Mouse (Mus musculus) hindbrain, embryonic 14.5 days (tissue): Measurements from ENCODE around the gene Prc1. TPM values are rescaled to one million over a fixed set of nuclear protein-coding genes. Genes with fewer than 3 reads are reported as not detected.
A peak's percentile ranks its signal among the peaks of the same experiment; 100 is the strongest.
"Not testable (repeated sequence)": the region's sequence is repeated elsewhere in the genome, so short reads cannot be mapped to it uniquely, and the experiment has no call there.

Source experiments
- ATAC-seq: fragments of 200-750 bp; cut with Nextera tagmentation; 2 replicates; pipeline ENCODE4 v1.8.0; 2017; ENCODE audit warnings: moderate number of reproducible peaks, mild to moderate bottlenecking, moderate TSS enrichment, moderate library complexity; ENCODE audit not compliant: low FRiP score
- DNase-seq: peaks from one replicate; pipeline ENCODE4 v3.0.0-alpha.2; 2015; ENCODE audit warnings: low spot score
- H3K27ac ChIP-seq: fragments of 300-500 bp; sonication (generic); 2 replicates; pipeline ENCODE4 v1.5.1; 2014; ENCODE audit warnings: mild to moderate bottlenecking, moderate library complexity
- H3K27me3 ChIP-seq: fragments of 300-500 bp; sonication (generic); 2 replicates; pipeline ENCODE4 v1.6.1; 2014; ENCODE audit warnings: mild to moderate bottlenecking, low read length, mixed read lengths; ENCODE audit not compliant: control insufficient read depth, insufficient read depth
- H3K36me3 ChIP-seq: fragments of 300-500 bp; sonication (generic); replicated peaks from 2 replicates; pipeline ENCODE4 v1.6.1; 2014; ENCODE audit not compliant: control insufficient read depth, insufficient read depth
- H3K4me1 ChIP-seq: fragments of 300-500 bp; sonication (generic); replicated peaks from 2 replicates; pipeline ENCODE4 v1.6.1; 2014; ENCODE audit warnings: antibody characterized with exemption, low read length, mixed read lengths; ENCODE audit not compliant: control insufficient read depth, insufficient read depth
- H3K4me2 ChIP-seq: fragments of 300-500 bp; sonication (generic); replicated peaks from 2 replicates; pipeline ENCODE4 v1.6.1; 2014; ENCODE audit warnings: mild to moderate bottlenecking, moderate library complexity
- H3K4me3 ChIP-seq: fragments of 300-500 bp; sonication (generic); replicated peaks from 2 replicates; pipeline ENCODE4 v1.5.1; 2014; ENCODE audit warnings: mild to moderate bottlenecking, low read length
- H3K9ac ChIP-seq: fragments of 300-500 bp; sonication (generic); 2 replicates; pipeline ENCODE4 v1.6.1; 2014
- H3K9me3 ChIP-seq: fragments of 300-500 bp; sonication (generic); 2 replicates; pipeline ENCODE4 v1.6.1; 2016; ENCODE audit warnings: low read length; ENCODE audit not compliant: control insufficient read depth
- WGBS: fragments of 180-500 bp; shearing (Covaris S2); extraction: QIAGEN DNeasy Blood & Tissue Kit; methylation state at CpG from one replicate; pipeline ENCODE4 v1.1.7; 2014; 5-methylcytosine and 5-hydroxymethylcytosine counted together
- polyA plus RNA-seq: library from polyadenylated mRNA; unstranded; fragments of >200 nt; fragmentation: Nextera tagmentation; extraction: Ambion mirVana; gene quantifications from 2 replicates; pipeline ENCODE4 v1.2.1, GENCODE M21; 2014

Prc1 gene
- polyA plus RNA-seq, 1 experiment from 2014 or later = 33.0 TPM

DNA sequence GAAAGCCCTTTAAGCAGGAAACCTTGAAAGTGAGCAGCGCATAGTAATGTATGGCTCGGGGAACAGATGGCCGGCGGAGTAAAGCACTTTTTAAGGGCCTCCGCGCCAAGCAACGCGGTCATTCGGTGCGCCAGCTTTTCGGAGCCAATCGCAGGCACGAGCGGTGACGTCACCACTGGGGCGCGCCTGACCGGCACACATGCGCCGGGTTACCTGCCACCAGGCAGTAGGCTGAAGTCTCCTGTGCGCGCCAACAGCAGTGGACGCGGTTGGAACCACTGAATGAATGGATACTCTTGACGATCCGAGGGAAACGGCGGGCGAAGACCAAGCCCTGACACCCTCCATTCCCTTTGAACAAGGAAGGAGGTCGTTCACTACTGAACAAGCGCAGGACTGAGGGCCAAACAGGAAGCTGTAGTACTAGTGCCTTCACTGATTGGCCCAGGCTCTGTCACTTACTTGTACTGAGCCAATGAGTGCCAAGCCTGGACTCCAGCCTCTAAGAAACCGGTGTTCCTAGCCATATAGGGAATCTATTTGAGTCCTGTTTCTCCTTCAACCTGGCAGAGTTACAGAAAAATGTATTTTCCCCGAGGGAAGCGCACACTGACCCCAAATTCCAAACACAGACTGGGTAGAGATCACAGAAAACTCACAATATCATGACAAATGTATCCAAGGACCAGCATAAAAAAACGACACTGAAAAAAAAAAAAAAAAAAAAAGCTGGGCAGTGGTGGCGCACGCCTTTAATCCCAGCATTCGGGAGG lies 30.0 kb downstream of the Prc1 start, which contains the start of gene Rccd1:
Rccd1 (minus strand) TSS at position 412 of the 773 bp plus-strand sequence.
- Histone ChIP-seq H3K4me1 (peaks cover 12% of the 10 kb centered on the region), H3K36me3 (peaks cover 55% of the 10 kb centered on the region), H3K4me3 (peak within 1 kb of the TSS; percentile 46), H3K4me2 (peak within 1 kb of the TSS; percentile 65), H3K9me3 (no peaks in the 10 kb centered on the region), H3K9ac (peak within 1 kb of the TSS; percentile 59), H3K27me3 (no peaks in the 10 kb centered on the region), H3K27ac (peak within 1 kb of the TSS; percentile 84)
- WGBS = 1% methylated on average over 38 of the region's 38 CpGs
- DNase-seq (peak; percentile 96), ATAC-seq (peak; percentile 99)

DNA sequence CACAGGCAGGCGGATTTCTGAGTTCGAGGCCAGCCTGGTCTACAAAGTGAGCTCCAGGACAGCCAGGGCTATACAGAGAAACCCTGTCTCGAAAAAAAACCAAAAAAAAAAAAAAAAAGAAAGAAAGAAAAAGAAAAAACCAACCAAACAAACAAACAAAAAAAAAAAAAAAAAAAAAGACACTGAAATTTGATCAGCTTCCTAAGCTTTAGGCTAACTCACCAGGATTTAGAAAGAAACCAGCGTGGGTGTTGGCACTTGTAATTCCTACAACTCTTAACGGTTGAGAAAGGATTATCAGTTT lies 30.5 kb downstream of the Prc1 start:
- H3K4me3 ChIP-seq = peak overlapping the region; percentile 46; the same call in 1 of the 2 replicates
- 51% methylated on average over 4 of the region's 5 CpGs for WGBS
- H3K36me3 ChIP-seq = peaks cover 57% of the 10 kb centered on the region

DNA sequence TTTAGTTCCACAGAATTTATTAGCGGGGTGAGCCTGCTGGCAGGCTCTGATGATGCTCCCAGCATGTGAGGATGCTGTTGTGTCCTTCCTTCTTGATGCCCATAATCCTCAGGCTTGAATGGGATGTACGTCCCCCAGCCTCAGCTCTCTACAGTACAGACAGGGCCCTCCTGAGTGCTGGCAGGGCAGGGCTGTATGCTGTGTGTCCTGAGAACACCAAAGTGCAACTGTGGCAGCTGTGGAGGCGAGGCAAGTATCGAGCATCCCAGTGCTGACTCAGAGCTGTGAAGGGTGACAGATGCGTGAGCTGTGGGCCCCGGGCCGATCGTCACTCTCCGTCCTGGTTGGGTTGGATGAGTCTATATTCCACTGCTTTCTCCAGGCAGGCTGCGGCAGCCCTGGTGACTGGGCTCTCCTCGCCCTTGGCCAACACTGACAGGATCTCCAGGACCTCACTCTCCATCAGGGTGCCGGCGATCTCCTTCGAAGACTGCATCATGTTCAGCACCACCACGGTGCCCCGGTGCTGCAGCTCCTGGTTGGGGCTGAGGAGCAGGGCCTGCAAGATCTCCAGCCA lies 31.1 kb downstream of the Prc1 start:
- no peak overlapping the region for H3K9ac ChIP-seq
- ATAC-seq (no peak), DNase-seq (no peak)
- no peaks in the 10 kb centered on the region for H3K9me3 ChIP-seq
- no peaks in the 10 kb centered on the region for H3K27me3 ChIP-seq
- H3K4me2 ChIP-seq = 0 out of 2 replicates have a peak overlapping the region, but pooled peaks have one; percentile 65
- H3K27ac ChIP-seq = peak overlapping the region; percentile 84; the same call in 1 of the 2 replicates
- H3K4me1 ChIP-seq = peaks cover 12% of the 10 kb centered on the region
- WGBS = 96% methylated on average over 16 of the region's 16 CpGs
- no peak overlapping the region for H3K4me3 ChIP-seq
- peaks cover 57% of the 10 kb centered on the region for H3K36me3 ChIP-seq

More for the DNA sequence above, 30.5 kb downstream of the Prc1 start:
- H3K4me2 ChIP-seq = peak overlapping the region; percentile 65
- ATAC-seq, H3K9ac ChIP-seq, DNase-seq, H3K9me3 ChIP-seq, H3K27me3 ChIP-seq: not testable (repeated sequence)
- H3K4me1 ChIP-seq = peaks cover 12% of the 10 kb centered on the region
- peak overlapping the region; percentile 84 for H3K27ac ChIP-seq

DNA sequence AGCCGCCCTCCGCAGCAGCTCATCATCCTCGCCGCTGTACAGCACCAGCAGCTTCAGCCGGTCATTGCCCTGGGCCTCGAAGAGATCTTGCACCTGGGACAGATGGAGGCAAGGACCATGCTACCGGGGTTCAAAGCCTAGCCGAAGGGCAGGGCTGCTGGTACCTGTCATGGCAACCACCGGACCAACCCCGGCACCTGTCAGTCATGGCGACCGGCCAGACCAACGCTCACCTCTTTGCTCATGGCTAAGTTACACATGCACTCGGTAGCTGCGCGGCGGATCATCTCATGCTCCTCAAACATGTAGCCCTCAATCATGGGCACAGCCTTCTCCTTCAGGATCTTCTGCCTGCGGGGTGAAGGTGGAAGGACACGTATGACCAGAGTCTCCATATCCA lies 31.8 kb downstream of the Prc1 start:
- Histone ChIP-seq H3K4me2 (no peak overlapping the region), H3K9ac (no peak overlapping the region), H3K4me1 (peaks cover 12% of the 10 kb centered on the region), H3K36me3 (peaks cover 62% of the 10 kb centered on the region), H3K27me3 (no peaks in the 10 kb centered on the region), H3K4me3 (no peak overlapping the region), H3K9me3 (no peaks in the 10 kb centered on the region), H3K27ac (no peak overlapping the region)
- 98% methylated on average over 19 of the region's 19 CpGs for WGBS
- ATAC-seq = no peak
- no peak for DNase-seq

DNA sequence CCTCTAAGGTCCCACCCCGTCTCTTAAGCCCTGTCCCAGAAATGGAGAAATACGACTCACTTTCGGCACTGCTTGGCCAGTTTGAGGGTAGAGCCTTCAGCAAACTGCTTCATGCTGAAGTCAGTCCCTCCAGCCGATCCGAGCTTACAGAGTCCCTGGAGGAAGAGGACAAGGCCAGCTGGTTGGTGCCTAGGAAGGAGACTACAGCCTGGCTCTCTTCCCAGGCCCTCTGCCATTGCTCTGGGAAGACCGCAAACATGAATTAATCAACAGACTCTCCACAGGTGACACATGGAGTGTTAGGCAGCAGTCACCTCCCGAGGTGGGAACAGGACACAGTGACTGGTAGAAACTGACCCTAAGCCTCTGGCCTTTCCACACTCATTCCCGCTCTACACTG lies 36.0 kb downstream of the Prc1 start:
- Histone ChIP-seq H3K9ac (no peak overlapping the region), H3K27me3 (no peaks in the 10 kb centered on the region), H3K27ac (no peak overlapping the region), H3K4me1 (no peaks in the 10 kb centered on the region), H3K36me3 (peaks cover 98% of the 10 kb centered on the region), H3K4me2 (no peak overlapping the region), H3K4me3 (no peak overlapping the region), H3K9me3 (no peaks in the 10 kb centered on the region)
- ATAC-seq (no peak), DNase-seq (no peak)
- WGBS = 84% methylated on average over 8 of the region's 8 CpGs

DNA sequence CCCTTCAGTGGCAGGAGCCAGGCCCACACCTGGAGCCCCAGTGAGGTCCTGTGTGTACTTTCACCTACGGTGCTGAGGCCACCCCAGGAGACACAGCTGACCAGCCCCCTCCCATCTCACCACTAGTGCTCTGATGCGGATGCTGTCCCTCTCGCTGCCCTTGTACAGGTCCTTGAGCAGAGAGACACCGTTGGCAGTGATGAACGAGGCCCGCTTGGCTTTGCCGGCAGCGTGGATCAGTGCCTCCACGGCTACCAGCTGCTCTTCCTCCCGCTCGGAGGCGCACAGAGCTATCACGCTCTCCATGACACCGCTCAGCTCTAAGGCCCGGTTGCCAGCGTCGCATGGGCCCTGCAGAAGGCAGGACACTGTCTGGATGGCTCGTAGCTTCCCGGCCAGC lies 37.2 kb downstream of the Prc1 start:
- ATAC-seq = no peak
- no peaks in the 10 kb centered on the region for H3K27me3 ChIP-seq
- no peak for DNase-seq
- H3K36me3 ChIP-seq = peaks cover 98% of the 10 kb centered on the region
- H3K27ac ChIP-seq = no peak overlapping the region
- no peak overlapping the region for H3K9ac ChIP-seq
- H3K9me3 ChIP-seq = no peaks in the 10 kb centered on the region
- H3K4me1 ChIP-seq = no peaks in the 10 kb centered on the region
- H3K4me2 ChIP-seq = no peak overlapping the region
- 88% methylated on average over 19 of the region's 19 CpGs for WGBS
- no peak overlapping the region for H3K4me3 ChIP-seq

DNA sequence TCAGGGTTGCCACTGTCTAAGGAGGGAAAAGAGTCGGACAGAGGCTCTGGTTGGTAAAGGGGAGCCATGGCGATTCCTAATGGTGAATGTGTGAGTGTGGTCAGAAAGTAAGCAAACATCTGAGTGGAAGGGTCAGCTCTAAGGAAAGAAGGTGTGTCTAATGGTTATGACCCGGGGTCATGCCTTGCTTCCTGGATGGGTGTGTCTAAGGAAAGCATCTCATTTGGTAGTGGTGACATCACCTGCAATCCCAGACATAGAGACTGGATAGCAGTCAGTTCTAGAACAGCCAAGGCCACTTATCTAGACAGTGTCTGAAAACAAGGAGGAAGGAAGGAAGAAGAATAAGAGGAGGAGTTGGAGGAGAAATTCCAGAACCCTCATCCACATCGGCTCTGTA lies 40.6 kb downstream of the Prc1 start:
- Histone ChIP-seq H3K9ac (no peak overlapping the region), H3K27me3 (no peaks in the 10 kb centered on the region), H3K4me3 (no peak overlapping the region), H3K4me2 (no peak overlapping the region), H3K4me1 (peaks cover 20% of the 10 kb centered on the region), H3K9me3 (no peaks in the 10 kb centered on the region), H3K36me3 (peaks cover 79% of the 10 kb centered on the region), H3K27ac (no peak overlapping the region)
- DNase-seq = no peak
- ATAC-seq = no peak
- WGBS = 92% methylated on average over 4 of the region's 4 CpGs

DNA sequence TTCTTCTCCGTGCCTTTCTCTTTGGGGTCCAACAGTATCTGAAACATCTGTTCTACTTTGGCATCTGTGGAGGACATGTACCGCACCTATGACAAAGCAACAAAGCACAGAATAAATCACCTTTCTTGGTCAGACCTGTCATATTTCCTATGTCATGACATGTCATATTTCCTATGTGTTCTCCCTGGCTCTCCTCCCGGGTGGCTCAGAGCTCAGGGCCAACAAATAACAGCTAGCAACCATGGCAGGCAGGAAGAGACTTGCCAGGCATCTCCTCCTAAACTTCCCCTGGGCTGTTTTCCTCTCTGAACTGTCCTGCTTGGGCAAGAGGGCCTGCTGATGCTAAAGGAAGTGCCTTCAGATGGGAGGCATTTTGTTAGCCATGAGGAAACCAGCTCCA lies 42.7 kb downstream of the Prc1 start:
- 96% methylated on average over 3 of the region's 3 CpGs for WGBS
- peaks cover 59% of the 10 kb centered on the region for H3K36me3 ChIP-seq

DNA sequence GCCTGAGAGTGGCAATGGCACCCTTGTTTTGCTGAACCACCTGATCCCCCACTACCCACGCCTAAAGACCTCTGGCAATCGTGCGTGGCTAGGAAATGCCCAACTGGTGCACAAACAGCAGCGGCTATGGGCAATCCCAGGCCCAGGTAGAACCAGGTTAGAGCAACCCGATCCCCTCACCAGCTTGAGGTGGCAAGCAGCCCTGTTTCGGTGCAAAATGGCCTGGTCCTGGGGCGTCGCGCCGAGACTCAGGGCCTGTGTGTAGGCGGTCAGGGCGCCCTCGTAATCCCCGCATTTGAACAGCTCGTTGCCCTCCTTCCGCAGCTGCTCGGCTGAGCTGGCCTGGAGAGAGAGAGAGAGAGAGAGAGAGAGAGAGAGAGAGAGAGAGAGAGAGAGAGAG lies 45.1 kb downstream of the Prc1 start:
- Histone ChIP-seq H3K27me3 (no peaks in the 10 kb centered on the region), H3K9ac (peak overlapping the region; percentile 80), H3K4me2 (peak overlapping the region; percentile 83), H3K27ac (peak overlapping the region; percentile 90), H3K4me3 (peak overlapping the region; percentile 72), H3K9me3 (no peaks in the 10 kb centered on the region), H3K36me3 (peaks cover 36% of the 10 kb centered on the region), H3K4me1 (peaks cover 52% of the 10 kb centered on the region)
- 7% methylated on average over 15 of the region's 17 CpGs for WGBS
- ATAC-seq (no peak), DNase-seq (no peak)

More for the DNA sequence above, 42.7 kb downstream of the Prc1 start:
- DNase-seq (no peak), ATAC-seq (no peak)
- H3K4me2 ChIP-seq = no peak overlapping the region
- H3K27me3 ChIP-seq = no peaks in the 10 kb centered on the region
- no peaks in the 10 kb centered on the region for H3K9me3 ChIP-seq
- H3K27ac ChIP-seq = no peak overlapping the region
- no peak overlapping the region for H3K4me3 ChIP-seq
- peaks cover 36% of the 10 kb centered on the region for H3K4me1 ChIP-seq
- no peak overlapping the region for H3K9ac ChIP-seq
